Mouse (Mus musculus): Measurements from ENCODE around the gene Tnks2.

The Tnks2 gene

GRCm38 (mm10) chr19:36896791-36897569 lies 62.9 kb downstream of the Tnks2 start:
- DNase-seq (ENCODE audit: low read depth, low spot score): no peak

DNA sequence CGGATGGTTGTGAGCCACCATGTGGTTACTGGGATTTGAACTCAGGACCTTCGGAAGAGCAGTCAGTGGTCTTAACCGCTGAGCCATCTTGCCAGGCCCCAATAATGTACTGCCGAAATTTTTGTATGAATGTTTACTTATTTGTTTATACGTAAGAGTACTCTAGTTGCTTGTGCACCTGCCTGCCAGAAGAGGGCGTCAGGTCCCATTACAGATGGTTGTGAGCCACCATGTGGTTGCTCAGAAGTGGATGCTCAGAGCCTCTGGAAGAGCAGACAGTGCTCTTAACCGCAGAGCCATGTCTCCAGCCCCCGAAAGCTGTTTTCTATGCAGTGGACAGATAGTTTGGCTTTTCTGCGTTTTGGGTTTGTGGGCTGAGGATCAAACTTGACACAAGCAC lies 63.7 kb downstream of the Tnks2 start:
- DNase-seq (ENCODE audit: low read depth, low spot score): no peak

GRCm38 (mm10) chr19:36903377-36903776 lies 69.3 kb downstream of the Tnks2 start:
- DNase-seq (ENCODE audit: low read depth, low spot score): no peak

GRCm38 (mm10) chr19:36904211-36905007 lies 70.4 kb downstream of the Tnks2 start:
- DNase-seq (ENCODE audit: low read depth, low spot score): no peak

- DNase-seq (ENCODE audit: low read depth, low spot score): no peak
Measured at GRCm38 (mm10) chr19:36909150-36909549, 75.1 kb downstream of the Tnks2 start.

DNA sequence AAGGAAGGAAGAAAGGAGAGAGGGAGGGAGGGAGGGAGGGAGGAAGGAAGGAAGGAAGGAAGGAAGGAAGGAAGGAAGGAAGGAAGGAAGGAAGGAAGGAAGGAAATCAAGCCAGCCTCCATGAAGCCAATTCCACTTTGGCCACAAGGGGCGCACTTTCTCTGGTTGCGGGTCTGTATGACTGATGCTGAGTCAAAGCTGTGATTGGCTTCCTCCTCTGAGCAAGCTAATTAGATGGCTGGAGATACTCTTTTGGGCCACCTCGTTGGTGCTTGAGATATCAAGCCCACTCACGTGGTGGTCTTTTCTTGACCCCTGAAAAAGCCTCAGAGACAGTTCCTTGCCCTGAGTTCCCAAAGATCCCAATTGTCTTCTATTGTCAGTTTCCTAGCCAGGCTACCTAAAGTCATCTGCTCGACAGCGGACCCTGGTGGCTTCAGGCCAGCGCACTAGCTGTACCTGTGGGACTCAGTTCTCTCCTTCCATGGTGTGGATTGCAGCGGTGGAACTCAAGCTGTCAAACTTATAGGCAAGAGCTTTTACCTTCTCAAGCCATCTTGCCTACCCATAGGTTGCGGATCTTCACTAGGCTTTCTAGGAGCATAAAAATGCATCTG lies 75.8 kb downstream of the Tnks2 start:
- no peak for DNase-seq (ENCODE audit: low read depth, low spot score)

DNA sequence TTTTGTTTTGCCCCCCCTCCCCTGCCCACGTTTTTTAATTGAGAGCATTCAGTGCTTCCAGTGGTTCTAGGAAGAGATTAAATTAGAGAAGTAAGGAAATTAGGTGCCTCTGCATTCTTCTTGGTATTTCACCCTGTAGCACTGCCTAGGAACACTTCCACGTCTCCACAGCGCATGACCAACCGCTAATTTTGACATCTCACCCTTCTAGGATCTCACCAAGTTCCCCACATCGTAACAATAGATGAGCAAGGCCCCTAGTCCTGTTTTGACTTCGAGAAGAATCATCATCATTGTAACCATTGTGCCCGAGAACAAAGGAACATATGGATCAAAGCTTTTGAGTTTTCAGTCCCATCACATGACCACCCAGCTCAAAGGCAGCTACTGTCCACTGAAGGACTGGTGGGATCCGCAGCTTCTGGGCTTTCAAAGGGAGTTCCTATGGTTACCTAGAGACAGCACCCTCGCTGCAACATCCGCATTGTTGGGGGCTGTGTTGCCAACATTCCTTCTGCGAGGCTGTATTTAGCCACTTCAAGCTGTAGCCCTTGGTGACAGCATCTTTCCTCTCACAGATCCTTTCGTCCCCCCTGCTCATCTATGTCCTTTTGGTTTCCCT lies 76.5 kb downstream of the Tnks2 start:
- no peak for DNase-seq (ENCODE audit: low read depth, low spot score)

- no peak for DNase-seq (ENCODE audit: low read depth, low spot score)
Measured at GRCm38 (mm10) chr19:36913064-36913463, 79.0 kb downstream of the Tnks2 start.

GRCm38 (mm10) chr19:36916206-36916605 lies 82.2 kb downstream of the Tnks2 start:
- no peak for DNase-seq (ENCODE audit: low read depth, low spot score)

- DNase-seq (ENCODE audit: low read depth, low spot score): no peak
Measured at GRCm38 (mm10) chr19:36916876-36917389, 82.9 kb downstream of the Tnks2 start.

DNA sequence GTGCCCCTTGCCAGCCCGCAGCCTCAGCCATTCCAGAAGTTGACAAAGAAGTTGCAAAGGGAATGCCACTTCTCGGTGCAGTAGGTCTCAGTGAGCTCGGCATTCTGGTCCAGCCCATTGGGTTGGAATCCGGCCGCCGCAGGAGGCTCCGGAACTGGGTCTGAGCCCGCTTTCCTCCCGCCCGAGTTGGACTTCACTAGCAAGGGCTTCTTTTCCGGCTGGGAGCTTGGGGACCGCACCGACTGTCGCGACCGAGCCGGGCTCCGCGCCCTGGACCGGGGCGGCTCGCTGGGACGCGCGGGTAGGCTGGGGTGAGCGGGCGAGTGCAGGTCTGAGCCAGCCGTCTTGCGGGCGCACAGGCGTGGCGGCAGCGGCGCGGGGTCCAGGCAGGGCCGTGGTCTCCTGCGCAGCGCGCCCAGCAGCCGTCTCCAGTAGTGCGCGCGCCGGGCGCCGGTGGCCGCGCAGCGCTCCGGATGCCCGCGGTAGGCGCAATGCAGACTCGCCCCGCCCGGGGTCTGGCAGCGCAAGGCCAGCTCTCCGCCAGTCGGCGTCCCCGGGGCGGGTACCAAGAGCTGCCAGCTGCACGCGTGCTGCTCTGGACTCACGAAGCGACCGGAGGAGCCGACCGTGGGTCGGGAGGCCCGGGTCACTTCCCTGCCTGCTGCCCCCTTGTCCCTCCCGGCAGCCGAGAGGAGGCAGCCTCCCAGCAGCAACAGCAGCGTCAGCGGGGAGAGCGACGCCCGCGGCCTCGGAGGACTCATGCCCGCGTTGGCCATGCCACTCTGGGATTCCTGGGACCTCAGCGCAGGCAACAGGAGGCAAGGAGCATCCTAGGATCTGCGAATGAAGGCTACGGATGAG lies 84.6 kb downstream of the Tnks2 start:
- DNase-seq (ENCODE audit: low read depth, low spot score): peak; percentile 77

GRCm38 (mm10) chr19:36919466-36919865 lies 85.4 kb downstream of the Tnks2 start, which contains the start of gene Fgfbp3:
Gene Fgfbp3 (minus strand): TSS chr19:36919615.
- no peak for DNase-seq (ENCODE audit: low read depth, low spot score)

DNA sequence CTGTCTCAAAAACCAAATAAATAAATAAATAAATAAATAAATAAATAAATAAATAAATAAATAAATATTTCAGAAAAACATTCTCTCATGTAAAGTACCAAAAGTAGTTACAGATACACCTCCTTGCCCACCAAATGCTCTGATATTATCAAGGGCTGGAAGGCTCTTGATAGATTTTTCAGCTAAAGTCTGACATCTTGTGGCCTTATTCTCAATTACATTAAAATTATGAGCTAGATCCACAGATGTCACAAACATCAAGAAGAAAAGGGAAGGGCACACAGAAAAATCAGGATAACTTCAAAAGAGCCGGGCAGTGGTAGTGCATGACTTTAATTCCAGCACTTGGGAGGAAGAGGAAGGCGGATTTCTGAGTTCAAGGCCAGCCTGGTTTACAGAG lies 88.0 kb downstream of the Tnks2 start:
- peak; percentile 65 for DNase-seq (ENCODE audit: low read depth, low spot score)

DNA sequence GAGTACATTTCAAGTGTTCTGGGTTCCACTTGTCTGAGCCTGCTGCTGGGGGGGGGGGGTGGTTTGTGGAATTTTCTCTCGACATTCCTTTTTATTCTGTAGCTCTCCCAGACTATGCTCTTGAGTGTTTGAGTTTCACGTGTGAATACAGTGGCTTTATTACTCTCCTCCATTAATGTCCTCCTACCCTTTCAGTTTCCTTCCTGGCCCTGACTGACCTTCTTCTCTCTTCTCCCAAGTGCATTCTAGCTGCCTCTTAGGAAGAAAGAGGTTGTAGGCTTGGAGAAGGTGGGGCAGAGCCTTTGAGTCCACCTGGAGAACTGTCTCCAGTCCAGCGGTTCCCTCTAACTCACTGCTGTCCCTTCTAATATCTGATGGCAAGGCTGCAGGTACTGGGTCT lies 88.9 kb downstream of the Tnks2 start:
- no peak for DNase-seq (ENCODE audit: low read depth, low spot score)

DNA sequence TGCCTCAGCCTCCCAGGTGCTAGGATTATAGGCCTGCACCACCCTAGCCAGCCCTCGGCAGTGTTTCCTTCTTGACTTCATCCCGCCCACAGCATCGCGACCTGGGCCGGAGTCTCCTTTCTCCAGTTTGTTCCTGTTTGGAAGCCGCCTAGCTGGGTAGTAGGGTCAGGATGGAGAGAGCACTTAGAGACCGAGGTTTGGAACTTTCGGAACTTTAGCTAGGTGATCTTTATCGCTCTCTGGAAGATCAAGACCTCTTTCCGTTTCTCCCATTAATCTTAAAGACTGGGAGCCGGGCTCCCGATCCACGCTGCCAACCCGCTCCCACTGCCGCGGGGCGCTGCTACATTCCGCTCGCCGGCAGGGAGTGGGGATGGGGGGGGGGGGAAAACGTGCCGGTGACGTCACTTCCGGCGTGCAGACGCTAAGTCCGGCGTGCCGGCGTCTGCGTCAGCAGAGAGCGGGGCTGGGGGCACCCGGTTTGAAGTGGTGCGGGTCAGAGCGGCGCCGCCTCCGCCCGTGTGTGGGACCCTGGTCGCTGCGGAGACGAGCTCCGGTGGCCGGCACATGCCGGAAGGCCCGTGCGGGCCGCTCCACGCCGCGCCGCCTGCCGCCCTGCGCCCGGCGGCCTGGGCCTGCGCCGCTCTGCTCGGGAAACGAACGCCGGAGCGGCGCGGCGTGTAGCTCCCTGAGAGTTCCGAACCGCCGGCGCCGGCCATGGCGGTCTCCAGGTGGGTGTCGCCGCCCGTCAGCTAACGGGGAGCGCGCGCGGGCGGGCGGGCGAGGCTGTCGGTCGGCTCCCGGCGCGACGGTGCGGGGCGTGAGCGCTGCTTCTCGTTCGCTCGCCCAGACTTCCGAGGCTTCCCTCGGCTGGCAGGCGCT lies 91.9 kb downstream of the Tnks2 start, which contains the start of gene Btaf1:
Gene Btaf1 (plus strand): TSS at position 409 of the 882 bp plus-strand sequence.
- DNase-seq (ENCODE audit: low read depth, low spot score): peak; percentile 89

DNA sequence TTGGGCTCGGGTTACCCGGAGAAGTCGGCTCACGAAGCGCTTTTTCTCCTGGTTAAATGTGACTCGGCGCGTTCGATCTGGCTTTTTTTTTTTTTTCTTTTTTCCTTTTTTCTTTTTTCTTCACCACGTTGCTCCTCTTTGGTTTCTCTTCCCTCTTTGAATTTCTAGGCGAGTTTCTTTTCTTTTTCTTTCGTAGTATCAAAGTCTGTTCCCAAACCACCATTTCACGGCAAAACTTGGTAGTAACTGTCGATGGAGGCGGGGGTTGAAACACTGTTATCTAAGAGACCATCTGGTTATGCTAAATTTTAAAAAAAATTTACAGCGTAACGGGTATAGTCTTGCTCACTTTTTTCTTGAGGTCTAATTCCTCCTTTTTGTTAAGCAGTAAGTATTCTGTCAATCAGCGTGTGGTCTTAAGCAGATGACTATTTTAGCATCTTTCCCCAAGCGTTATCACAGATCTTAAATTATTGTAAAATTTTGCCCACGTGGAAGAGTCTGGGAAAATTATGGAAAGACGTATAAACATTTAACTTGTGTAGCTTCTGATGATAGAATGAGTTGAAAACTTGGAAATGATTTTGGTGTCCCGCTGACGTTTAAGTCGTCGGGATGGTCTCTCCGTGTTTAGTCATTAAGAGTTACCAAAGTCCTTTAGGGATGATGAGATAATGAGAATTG lies 92.7 kb downstream of the Tnks2 start:
- DNase-seq (ENCODE audit: low read depth, low spot score): no peak

- no peak for DNase-seq (ENCODE audit: low read depth, low spot score)
Measured at GRCm38 (mm10) chr19:36927800-36928361, 93.8 kb downstream of the Tnks2 start.

DNA sequence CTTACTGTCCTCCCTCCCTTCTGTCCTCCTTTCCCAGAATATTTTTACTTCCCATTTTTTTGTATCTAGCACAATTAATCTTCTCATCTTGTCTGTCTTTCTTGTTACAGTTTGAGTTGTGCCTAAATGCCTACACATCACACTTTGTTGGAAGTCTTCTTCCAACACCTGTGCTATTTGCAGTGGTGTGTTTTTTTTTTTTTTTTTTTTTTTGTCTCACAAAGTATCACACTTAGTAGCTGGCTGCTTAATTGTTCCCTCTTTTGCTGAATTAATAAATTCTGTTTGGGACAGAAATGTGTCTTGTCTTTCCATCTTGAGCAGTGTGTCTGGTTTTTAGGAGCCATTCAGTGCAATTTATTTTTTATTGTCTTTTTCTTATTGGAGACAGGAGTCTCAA lies 95.8 kb downstream of the Tnks2 start:
- no peak for DNase-seq (ENCODE audit: low read depth, low spot score)

- no peak for DNase-seq (ENCODE audit: low read depth, low spot score)
Measured at GRCm38 (mm10) chr19:36932097-36932496, 98.1 kb downstream of the Tnks2 start.
